Mouse (Mus musculus) ES-E14 (cell line): Measurements from ENCODE around the gene Mycbp.

ENCODE experiments used
- CHD2 ChIP-seq: IDR thresholded peaks from 2 replicates; pipeline ENCODE4 v1.6.1; 2014; ENCODE audit warnings: mild to moderate bottlenecking, low read depth, low read length, inconsistent platforms
- HCFC1 ChIP-seq: IDR thresholded peaks from 2 replicates; pipeline ENCODE4 v1.6.1; 2012; ENCODE audit warnings: low read length, inconsistent platforms, borderline replicate concordance; ENCODE audit not compliant: insufficient read depth
- MAFK ChIP-seq: IDR thresholded peaks from 2 replicates; pipeline ENCODE4 v1.6.1; 2014; ENCODE audit warnings: mild to moderate bottlenecking, low read depth, low read length, inconsistent platforms; ENCODE audit not compliant: insufficient read depth
- ZC3H11A ChIP-seq: IDR thresholded peaks from 2 replicates; pipeline ENCODE4 v1.6.1; 2012; ENCODE audit warnings: low read depth, mild to moderate bottlenecking, inconsistent platforms, low read length, borderline replicate concordance
- ZNF384 ChIP-seq: IDR thresholded peaks from 2 replicates; pipeline ENCODE4 v1.6.1; 2012; ENCODE audit warnings: low read depth, low read length, inconsistent platforms

DNA sequence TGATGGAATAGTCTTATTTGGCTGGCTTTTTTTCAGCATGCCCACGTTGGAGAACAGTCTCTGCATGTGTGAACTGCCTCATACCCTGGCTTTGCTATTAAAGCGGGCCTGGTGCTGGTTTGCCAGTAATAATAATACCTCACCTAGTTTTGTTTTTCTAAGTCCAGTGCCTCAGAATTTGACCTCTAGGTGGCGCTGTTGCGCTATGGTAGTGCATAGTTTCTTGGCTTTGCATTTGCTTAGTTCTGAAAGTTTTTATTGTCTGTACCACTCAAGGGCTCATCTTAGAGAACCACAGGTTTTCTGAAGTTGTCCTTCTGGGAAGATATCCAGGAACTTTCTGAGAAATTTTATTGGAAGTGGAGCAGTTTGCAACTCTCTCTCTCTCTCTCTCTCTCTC is 35.2 kb downstream of the Mycbp start:
- TF ChIP-seq ZC3H11A (no peak), MAFK (no peak), CHD2 (no peak), HCFC1 (no peak), ZNF384 (no peak)
